Mouse (Mus musculus): ENCODE measurements around the gene Enpp6.

- TF ChIP-seq CTCF (IDR thresholded peaks at IDR 0.05; ENCODE audit: low read depth) (no peak), EP300 (IDR thresholded peaks at IDR 0.05; ENCODE audit: low read depth) (no peak)
Measured at GRCm38 (mm10) chr8:47134736-47135135, 148.0 kb downstream of the Enpp6 start.

Data from heart, postnatal 0 days (tissue).